Mouse (Mus musculus) right cerebral cortex, postnatal 36 days (tissue): Measurements from ENCODE around the gene Nectin2.

ENCODE experiments used
- DNase-seq, 2 experiments: peaks; one replicate each; pipeline ENCODE4 v3.0.0; 2022; ENCODE audit warnings: low spot score in 2 of 2, mixed read lengths in 1 of 2

Gene Nectin2

GRCm38 (mm10) chr7:19712414-19712813 lies 37.9 kb downstream of the Nectin2 start:
- no peak for DNase-seq

- no peak for DNase-seq
Observed at GRCm38 (mm10) chr7:19710650-19711049, 39.6 kb downstream of the Nectin2 start.

- DNase-seq: no peak
Observed at GRCm38 (mm10) chr7:19705271-19705670, 45.0 kb downstream of the Nectin2 start.

- no peak for DNase-seq
Observed at GRCm38 (mm10) chr7:19704475-19704874, 45.8 kb downstream of the Nectin2 start.

- DNase-seq: no peak
Observed at GRCm38 (mm10) chr7:19702859-19703555, 47.3 kb downstream of the Nectin2 start.

- peak; percentile 48 to 67 for DNase-seq
Observed at GRCm38 (mm10) chr7:19701069-19701761, 49.1 kb downstream of the Nectin2 start.

GRCm38 (mm10) chr7:19700299-19701068 lies 49.8 kb downstream of the Nectin2 start:
- no peak for DNase-seq

- DNase-seq: no peak
Observed at GRCm38 (mm10) chr7:19699827-19700148, 50.5 kb downstream of the Nectin2 start.

- peak; percentile 56 to 62 for DNase-seq
Observed at GRCm38 (mm10) chr7:19698907-19699826, 51.1 kb downstream of the Nectin2 start, which contains the start of gene Apoe. TSS of gene Apoe (minus strand) at chr7:19699188.

GRCm38 (mm10) chr7:19697949-19698906 lies 52.1 kb downstream of the Nectin2 start:
- DNase-seq: no peak

- DNase-seq: no peak
Observed at GRCm38 (mm10) chr7:19696336-19696873, 53.9 kb downstream of the Nectin2 start.

GRCm38 (mm10) chr7:19695881-19696280 lies 54.4 kb downstream of the Nectin2 start:
- no peak for DNase-seq

- DNase-seq: no peak
Observed at GRCm38 (mm10) chr7:19695213-19695594, 55.1 kb downstream of the Nectin2 start.

- DNase-seq: no peak
Observed at GRCm38 (mm10) chr7:19694336-19695212, 55.7 kb downstream of the Nectin2 start.

- peak in 1 of 2 experiments; percentile 36 for DNase-seq
Observed at GRCm38 (mm10) chr7:19693421-19693820, 56.9 kb downstream of the Nectin2 start.

GRCm38 (mm10) chr7:19691873-19692865 lies 58.1 kb downstream of the Nectin2 start, which contains the start of gene Apoc1:
TSS of gene Apoc1 (minus strand) at chr7:19692660.
- no peak for DNase-seq

GRCm38 (mm10) chr7:19691434-19691833 lies 58.8 kb downstream of the Nectin2 start:
- no peak for DNase-seq

- DNase-seq: no peak
Observed at GRCm38 (mm10) chr7:19690845-19691244, 59.4 kb downstream of the Nectin2 start.
